Mouse (Mus musculus): ENCODE results near the gene 4931406C07Rik. TPM values are rescaled to one million over a fixed set of nuclear protein-coding genes. Genes with fewer than 3 reads are reported as not detected.

The 4931406C07Rik gene
- total and polyA plus RNA-seq, 3 experiments = 12.8 to 56.2 (median 31.8) TPM

DNA sequence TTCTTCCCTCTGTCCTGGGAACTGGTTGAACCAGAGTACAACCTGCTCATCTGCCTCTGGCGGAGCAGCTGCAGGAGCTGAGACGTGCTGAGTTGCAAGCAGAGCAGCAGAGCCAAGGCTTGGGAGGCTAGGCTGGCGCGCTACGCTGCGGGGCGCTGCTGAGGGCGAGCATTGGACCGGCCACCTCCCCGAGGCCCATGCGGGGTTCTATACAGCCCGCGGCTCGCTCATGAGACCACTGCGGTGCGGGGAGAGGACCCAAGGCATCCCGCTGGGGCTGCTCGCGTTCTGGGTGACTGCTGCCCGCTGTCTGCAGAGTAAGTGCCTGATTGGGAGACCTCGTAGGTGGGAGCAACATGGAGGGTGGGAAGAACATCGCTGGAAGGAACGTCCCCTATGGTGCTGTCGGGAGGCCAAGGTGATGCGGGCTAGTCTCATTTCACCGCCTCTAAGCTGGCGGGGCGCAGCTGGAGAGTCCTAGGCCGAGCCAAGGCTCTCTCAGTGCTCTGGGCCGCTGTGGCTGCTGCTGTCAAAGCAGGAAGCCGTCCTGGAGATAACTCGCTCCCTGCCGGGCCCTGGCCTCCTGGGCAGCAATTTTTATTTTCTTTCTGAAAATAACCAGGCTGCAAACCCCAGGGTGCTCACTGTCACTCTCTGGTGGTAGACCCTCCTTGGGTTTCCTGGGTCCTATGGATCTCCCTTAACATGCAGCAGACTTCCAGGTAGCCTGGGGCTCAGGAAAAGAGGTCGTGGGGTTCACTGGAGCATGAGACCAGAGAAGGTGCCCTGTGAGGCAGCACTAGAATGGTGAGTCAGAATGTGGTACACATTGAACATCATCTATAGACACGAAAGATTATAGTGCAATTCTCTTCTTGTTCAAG is 67.0 kb downstream of the 4931406C07Rik start, which contains the start of gene Vstm5 (continued):
- TF ChIP-seq MAZ (IDR thresholded peaks at IDR 0.05; ENCODE audit: low read depth, low read length) (peak; percentile 63; the same call in 1 of the 2 replicates), ZNF384 (IDR thresholded peaks at IDR 0.05; ENCODE audit: low read depth, low read length) (peak; percentile 25; the same call in 1 of the 2 replicates), ZKSCAN1 (IDR thresholded peaks at IDR 0.05; ENCODE audit: low read depth, low read length) (no peak; the same call in 1 of the 2 replicates), MAFK (IDR thresholded peaks at IDR 0.05; ENCODE audit: borderline replicate concordance, low read depth, low read length) (no peak), EP300 (IDR thresholded peaks at IDR 0.05; ENCODE audit: low read depth in 1 of 2, low read length in 2 of 2) (peak; percentile 38 to 73; a peak in 3 of 4 replicates), BHLHE40 (IDR thresholded peaks at IDR 0.05; ENCODE audit: borderline replicate concordance, low read depth, low read length) (no peak), SIN3A (IDR thresholded peaks at IDR 0.05; ENCODE audit: low read length) (peak; percentile 68), POLR2AphosphoS2 (IDR thresholded peaks at IDR 0.05; ENCODE audit: low read length) (peak; percentile 28; the same call in 1 of the 2 replicates), ELF1 (IDR thresholded peaks at IDR 0.05; ENCODE audit: low read depth, low read length) (peak; percentile 43; the same call in 1 of the 2 replicates), CHD1 (IDR thresholded peaks at IDR 0.05; ENCODE audit: low read depth, low read length) (peak; percentile 72; the same call in 1 of the 2 replicates), TBP (IDR thresholded peaks at IDR 0.05; ENCODE audit: low read depth, low read length) (peak; percentile 71), MEF2A (IDR thresholded peaks at IDR 0.05; ENCODE audit: extremely low read depth, insufficient replicate concordance, low read depth, low read length, poor library complexity, severe bottlenecking) (no peak; the same call in 1 of the 2 replicates), JUND (IDR thresholded peaks at IDR 0.05; ENCODE audit: low read depth, low read length) (no peak), SMC3 (IDR thresholded peaks at IDR 0.05; ENCODE audit: low read depth, low read length) (peak; percentile 41), POLR2A (IDR thresholded peaks at IDR 0.05; ENCODE audit: control insufficient read depth in 1 of 2, insufficient read depth in 1 of 2, low read depth in 1 of 2, low read length in 2 of 2, poor library complexity in 1 of 2) (peak in 1 of 2 experiments; percentile 66; a peak in 2 of 4 replicates), HCFC1 (IDR thresholded peaks at IDR 0.05; ENCODE audit: low read depth, low read length) (peak; percentile 68; the same call in 1 of the 2 replicates)

GRCm38 (mm10) chr9:15238297-15238990 is 67.8 kb downstream of the 4931406C07Rik start:
- H3K79me2 ChIP-seq (ENCODE audit: control insufficient read depth, insufficient read depth, low read length, poor library complexity) = peaks cover 13% of the 10 kb centered on the region
- no peaks in the 10 kb centered on the region for H3K9me3 ChIP-seq (replicated peaks; ENCODE audit: insufficient read depth, low read length)
- H3K36me3 ChIP-seq (ENCODE audit: control insufficient read depth in 1 of 2, insufficient read depth in 2 of 2, low read length in 2 of 2) = peaks cover 0 to 28% of the 10 kb centered on the region in 2 experiments; a peak in 2 of 4 replicates
- no peak for DNase-seq (ENCODE audit: low read depth, low spot score)
- peak overlapping the region; percentile 70 to 80 for H3K4me3 ChIP-seq (ENCODE audit: control insufficient read depth in 1 of 2, insufficient read depth in 1 of 2, low read depth in 2 of 2, low read length in 2 of 2)
- no peaks in the 10 kb centered on the region for H3K27me3 ChIP-seq (ENCODE audit: control insufficient read depth in 1 of 2, insufficient read depth in 2 of 2, low read length in 2 of 2)
- peaks cover 24 to 32% of the 10 kb centered on the region in 2 experiments for H3K4me1 ChIP-seq (ENCODE audit: control insufficient read depth in 1 of 2, insufficient read depth in 2 of 2, low read length in 2 of 2)
- H3K9ac ChIP-seq (ENCODE audit: control insufficient read depth, low read depth, low read length, poor library complexity, severe bottlenecking) = peak overlapping the region; percentile 70
- TF ChIP-seq BHLHE40 (IDR thresholded peaks at IDR 0.05; ENCODE audit: borderline replicate concordance, low read depth, low read length) (0 out of 2 replicates have a peak, but pooled peaks have one; percentile 3), EP300 (IDR thresholded peaks at IDR 0.05; ENCODE audit: low read depth in 1 of 2, low read length in 2 of 2) (peak; percentile 39 to 44; a peak in 2 of 4 replicates), E2F4 (IDR thresholded peaks at IDR 0.05; ENCODE audit: borderline replicate concordance, low read depth, low read length) (no peak), GATA1 (IDR thresholded peaks at IDR 0.05; ENCODE audit: low read depth, low read length) (peak; percentile 35; the same call in 1 of the 2 replicates)
- no peak overlapping the region for H3K27ac ChIP-seq (ENCODE audit: control insufficient read depth, low read depth, low read length)

Measured in MEL (cell line).